Mouse (Mus musculus) megakaryocyte-erythroid progenitor cell, adult 5 weeks (primary cell): ENCODE data around the gene Olfr490. TPM values are rescaled to one million over a fixed set of nuclear protein-coding genes. Genes with fewer than 3 reads are reported as not detected.

Experiments used
- polyA plus RNA-seq: library from polyadenylated mRNA; stranded (reverse); fragments of >175 nt; gene quantifications from 2 replicates; pipeline ENCODE4 v1.2.3, GENCODE M21; 2012

The Olfr490 gene
- polyA plus RNA-seq = not detected in 2 replicates

GRCm38 (mm10) chr7:108288834-108289233, at the start of gene Olfr490:
Gene Olfr490, minus strand, starts transcription at chr7:108288934.

GRCm38 (mm10) chr7:108323574-108323973, 34.8 kb upstream of the Olfr490 start, which contains the start of gene Olfr492:
Gene Olfr492, minus strand, starts transcription at chr7:108323674.

GRCm38 (mm10) chr7:108313151-108313550, 24.4 kb upstream of the Olfr490 start, which contains the start of gene Olfr491:
Gene Olfr491, plus strand, starts transcription at chr7:108313451.

GRCm38 (mm10) chr7:108258247-108258646, 30.5 kb downstream of the Olfr490 start, which contains the start of gene Olfr488:
Gene Olfr488, minus strand, starts transcription at chr7:108258347.

Other genes starting within 250 kb of the Olfr490 start
- gene Olfr479, start 238.2 kb downstream of the Olfr490 start, polyA plus RNA-seq = not detected in 2 replicates
- not detected in 2 replicates for gene Olfr480, start 221.6 kb downstream of the Olfr490 start, polyA plus RNA-seq
- gene Olfr481, start 209.1 kb downstream of the Olfr490 start, polyA plus RNA-seq = not detected in 2 replicates
- gene Olfr482, start 191.3 kb downstream of the Olfr490 start, polyA plus RNA-seq = not detected in 2 replicates
- not detected in 2 replicates for gene Olfr483, start 188.1 kb downstream of the Olfr490 start, polyA plus RNA-seq
- gene Olfr484, start 161.5 kb downstream of the Olfr490 start, polyA plus RNA-seq = not detected in 2 replicates
- gene Olfr485, start 129.1 kb downstream of the Olfr490 start, polyA plus RNA-seq = not detected in 2 replicates
- gene Olfr486, start 116.2 kb downstream of the Olfr490 start, polyA plus RNA-seq = not detected in 2 replicates
- not detected in 2 replicates for gene Olfr487, start 74.3 kb downstream of the Olfr490 start, polyA plus RNA-seq
- gene Olfr488, start 30.6 kb downstream of the Olfr490 start, polyA plus RNA-seq = not detected in 2 replicates
- gene Olfr491, start 24.5 kb upstream of the Olfr490 start, polyA plus RNA-seq = not detected in 2 replicates
- not detected in 2 replicates for gene Olfr492, start 34.7 kb upstream of the Olfr490 start, polyA plus RNA-seq
- gene Olfr493, start 58.0 kb upstream of the Olfr490 start, polyA plus RNA-seq = not detected in 2 replicates
- not detected in 2 replicates for gene Olfr494, start 76.4 kb upstream of the Olfr490 start, polyA plus RNA-seq
- not detected in 2 replicates for gene Olfr495, start 104.2 kb upstream of the Olfr490 start, polyA plus RNA-seq
- gene Olfr497, start 131.5 kb upstream of the Olfr490 start, polyA plus RNA-seq = not detected in 2 replicates
- not detected in 2 replicates for gene Olfr498, start 176.4 kb upstream of the Olfr490 start, polyA plus RNA-seq
- gene Olfr502, start 236.1 kb upstream of the Olfr490 start, polyA plus RNA-seq = not detected in 2 replicates